Mouse (Mus musculus): Measurements from ENCODE around the gene Irs2.

- no peak for TF ChIP-seq CTCF (conservative IDR thresholded peaks at IDR 0.05; ENCODE audit: low read length)
- TF ChIP-seq POU5F1 (IDR thresholded peaks at IDR 0.05; ENCODE audit: borderline replicate concordance, low read length), result no peak
Observed at GRCm38 (mm10) chr8:10974659-10975058, 33.6 kb downstream of the Irs2 start.

Data from E14TG2a.4 (cell line).